Mouse (Mus musculus) C2C12 (cell line): ENCODE measurements around the gene Thrb.

Source experiments
- CEBPB ChIP-seq: IDR thresholded peaks from one replicate; pipeline ENCODE4 v1.6.1; 2011; ENCODE audit warnings: low read depth, mild to moderate bottlenecking, control low read depth, moderate library complexity
- CTCF ChIP-seq: IDR thresholded peaks from one replicate; pipeline ENCODE4 v1.5.1; 2011; ENCODE audit not compliant: control insufficient read depth, insufficient read depth, insufficient read length
- MAX ChIP-seq: IDR thresholded peaks from one replicate; pipeline ENCODE4 v1.6.1; 2011; ENCODE audit warnings: mild to moderate bottlenecking, control low read depth
- MYOG ChIP-seq: IDR thresholded peaks from one replicate; pipeline ENCODE4 v1.6.1; 2011; ENCODE audit not compliant: control insufficient read depth, insufficient read length; ENCODE audit errors: extremely low read depth
- USF1 ChIP-seq: IDR thresholded peaks from one replicate; pipeline ENCODE4 v1.6.1; 2011; ENCODE audit warnings: low read depth, mild to moderate bottlenecking, control low read depth, moderate library complexity

DNA sequence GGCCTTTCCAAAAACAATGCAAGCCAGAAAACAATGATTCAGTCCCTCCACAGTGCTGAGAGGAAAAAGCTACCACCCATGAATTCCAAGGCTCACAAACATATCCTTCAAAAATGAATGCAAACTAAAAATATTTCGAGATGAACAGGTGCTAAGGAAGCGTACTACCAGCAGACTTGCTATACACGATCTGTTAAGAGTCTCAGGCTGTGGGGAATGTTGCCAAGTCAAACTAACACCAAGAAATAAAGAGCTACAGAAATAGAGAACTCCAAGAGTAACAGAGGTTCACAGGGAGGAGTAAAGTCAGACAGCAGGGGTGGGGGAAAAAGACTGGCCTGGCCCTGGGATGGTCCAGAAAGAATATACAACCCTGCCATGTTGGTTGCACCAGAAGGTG, 38.4 kb upstream of the Thrb start:
- TF ChIP-seq CTCF (no peak), MAX (no peak), CEBPB (no peak), USF1 (no peak), MYOG (no peak)
